Mouse (Mus musculus): ENCODE measurements around the gene Fcer1g.

The Fcer1g gene

DNA sequence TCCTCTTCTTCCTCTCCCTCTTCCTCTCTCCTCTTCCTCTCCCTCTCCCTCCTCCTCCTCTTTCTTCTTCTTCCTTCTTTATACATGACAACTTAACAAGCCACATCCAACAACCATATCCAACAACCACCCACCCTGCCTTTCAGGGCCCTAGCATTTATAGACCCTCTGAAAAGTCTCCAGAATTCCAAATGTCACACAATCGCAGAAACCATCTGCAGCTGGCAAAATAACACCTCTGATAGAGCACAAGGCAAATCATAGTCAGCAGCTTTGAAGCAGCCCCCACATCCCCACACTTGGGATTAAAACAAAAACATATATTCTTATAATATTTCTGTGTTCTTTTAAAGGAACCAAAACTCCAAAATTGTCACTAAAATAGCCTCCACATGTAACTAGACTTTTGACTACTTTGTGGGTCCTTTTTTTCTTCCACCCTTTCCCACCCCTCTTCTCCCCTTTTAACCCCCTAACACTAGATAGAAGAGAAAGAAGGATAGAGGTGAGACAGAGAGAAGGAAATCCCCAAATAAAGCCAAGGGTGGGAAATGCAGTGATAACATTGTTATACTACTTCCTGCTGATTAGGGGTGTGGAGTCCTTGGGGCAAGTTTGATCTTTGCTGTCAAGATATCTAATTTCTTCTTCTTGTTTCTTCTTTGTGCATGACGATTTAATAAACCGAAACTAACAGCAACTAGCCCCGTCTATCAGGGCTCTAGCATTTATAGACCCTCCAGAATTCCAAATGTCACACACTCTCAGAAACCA is 32.0 kb upstream of the Fcer1g start:
- no peak for DNase-seq (ENCODE audit: low read depth, low spot score)

DNA sequence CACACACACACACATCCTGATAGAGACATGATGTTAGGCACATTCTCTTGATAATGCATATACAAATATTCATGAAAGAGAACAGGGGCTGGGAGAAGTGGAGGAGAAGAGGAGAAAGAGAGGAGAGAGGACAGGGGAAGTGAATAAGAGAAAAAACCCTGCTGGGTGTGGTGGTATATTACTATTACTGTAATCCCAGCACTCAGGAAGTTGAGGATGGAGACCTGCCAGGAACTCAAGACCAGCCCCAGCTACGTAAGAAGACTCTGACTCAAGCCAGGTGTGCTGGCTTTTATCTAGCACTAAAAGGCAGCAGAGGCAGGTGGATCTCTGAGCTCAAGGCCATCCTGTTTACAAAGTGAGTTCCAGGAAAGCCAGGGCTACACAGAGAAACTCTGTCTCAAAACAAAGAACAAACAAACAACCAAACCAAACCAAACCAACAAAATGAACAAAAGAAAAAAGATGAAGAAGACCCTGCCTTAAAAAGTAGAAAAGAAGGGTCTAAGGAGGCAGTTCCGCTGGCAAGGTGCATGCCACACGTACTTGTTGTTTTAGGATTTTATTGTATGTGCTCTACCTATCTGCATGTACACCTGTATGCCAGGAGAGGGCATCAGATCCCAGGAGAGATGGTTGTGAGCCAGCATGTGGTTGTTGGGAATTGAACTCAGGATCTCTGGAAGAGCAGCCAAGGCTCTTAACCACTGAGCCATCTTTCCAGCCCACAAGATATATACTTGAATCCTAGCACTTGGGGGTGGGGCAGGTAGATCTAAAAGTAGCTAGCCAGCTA is 29.7 kb upstream of the Fcer1g start:
- DNase-seq (ENCODE audit: low read depth, low spot score): no peak

- no peak for DNase-seq (ENCODE audit: low read depth, low spot score)
Observed at GRCm38 (mm10) chr1:171263185-171263611, 29.0 kb upstream of the Fcer1g start.

- no peak for DNase-seq (ENCODE audit: low read depth, low spot score)
Observed at GRCm38 (mm10) chr1:171262594-171263130, 28.5 kb upstream of the Fcer1g start.

- no peak for DNase-seq (ENCODE audit: low read depth, low spot score)
Observed at GRCm38 (mm10) chr1:171260316-171260715, 26.2 kb upstream of the Fcer1g start.

GRCm38 (mm10) chr1:171258921-171259320 is 24.8 kb upstream of the Fcer1g start:
- DNase-seq (ENCODE audit: low read depth, low spot score): no peak

- no peak for DNase-seq (ENCODE audit: low read depth, low spot score)
Observed at GRCm38 (mm10) chr1:171257781-171258180, 23.6 kb upstream of the Fcer1g start.

DNA sequence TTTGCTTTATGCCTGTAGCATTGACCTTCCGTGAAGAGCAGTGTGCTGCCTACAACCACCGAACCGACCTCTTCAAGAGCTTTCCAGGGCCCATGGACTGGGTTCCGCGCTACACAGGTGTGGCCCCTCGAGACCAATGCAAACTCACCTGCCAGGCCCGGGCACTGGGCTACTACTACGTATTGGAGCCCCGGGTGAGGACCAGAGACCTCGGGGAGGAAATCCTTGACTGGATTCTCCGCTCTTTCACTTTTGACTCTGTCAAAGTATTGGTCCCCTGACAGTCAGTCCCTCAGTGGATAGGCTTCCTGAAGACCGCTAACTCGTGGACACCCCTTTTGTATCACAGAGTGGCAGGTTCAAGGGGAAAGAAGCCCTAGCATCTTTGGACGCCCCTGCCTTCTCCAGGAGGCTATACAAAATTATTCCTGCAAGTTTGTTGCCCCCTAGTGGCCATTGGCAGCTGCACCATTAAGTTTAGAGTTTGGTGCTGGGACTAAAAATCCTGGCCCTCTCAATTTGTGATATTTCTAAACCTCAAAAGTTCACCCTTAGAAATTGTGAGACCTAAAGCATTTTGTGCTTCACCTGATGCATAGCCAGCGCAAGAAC is 22.9 kb upstream of the Fcer1g start:
- peak; percentile 81 for DNase-seq (ENCODE audit: low read depth, low spot score)

- DNase-seq (ENCODE audit: low read depth, low spot score): no peak
Observed at GRCm38 (mm10) chr1:171256095-171256818, 22.1 kb upstream of the Fcer1g start.

- DNase-seq (ENCODE audit: low read depth, low spot score): no peak
Observed at GRCm38 (mm10) chr1:171252415-171252814, 18.2 kb upstream of the Fcer1g start.

DNA sequence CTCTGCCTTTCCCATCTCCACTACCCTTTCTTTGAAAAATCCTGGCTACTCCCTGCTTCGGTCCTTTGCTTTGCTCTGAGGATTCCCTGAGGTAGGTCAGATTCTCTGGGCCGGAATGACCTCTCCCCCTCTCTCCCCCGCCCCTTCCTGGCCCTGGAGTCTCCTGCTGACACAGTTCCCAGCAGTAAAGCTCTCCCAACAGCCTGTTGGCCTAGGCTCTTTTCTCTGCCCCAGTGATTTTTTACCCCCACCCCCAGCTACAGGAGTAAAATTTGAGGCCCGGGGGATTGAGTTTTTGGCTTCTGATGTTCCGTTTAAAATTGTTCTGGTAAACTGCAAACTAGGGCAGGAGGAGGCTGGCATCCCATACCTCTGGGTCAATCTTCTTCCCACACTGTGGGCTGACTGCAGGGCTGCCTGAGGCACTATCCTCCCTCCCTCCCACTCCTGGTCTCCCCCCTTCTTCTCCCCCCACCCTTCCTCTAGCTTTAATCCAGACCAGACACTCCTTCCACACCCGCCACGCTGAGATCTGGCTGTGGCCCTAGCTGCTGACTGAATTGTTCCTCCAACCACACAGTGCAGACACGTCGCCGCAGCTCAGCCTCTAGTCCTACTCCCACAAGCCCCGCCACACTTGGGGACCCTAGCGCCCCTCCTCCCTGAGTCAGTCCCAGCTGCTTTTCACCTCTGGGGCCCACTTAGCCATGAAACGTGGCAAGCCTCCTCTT is 17.6 kb upstream of the Fcer1g start:
- peak; percentile 34 for DNase-seq (ENCODE audit: low read depth, low spot score)

- DNase-seq (ENCODE audit: low read depth, low spot score): no peak
Observed at GRCm38 (mm10) chr1:171250680-171251593, 16.8 kb upstream of the Fcer1g start, which contains the start of gene Ndufs2. Gene Ndufs2 (minus strand): TSS chr1:171251388.

DNA sequence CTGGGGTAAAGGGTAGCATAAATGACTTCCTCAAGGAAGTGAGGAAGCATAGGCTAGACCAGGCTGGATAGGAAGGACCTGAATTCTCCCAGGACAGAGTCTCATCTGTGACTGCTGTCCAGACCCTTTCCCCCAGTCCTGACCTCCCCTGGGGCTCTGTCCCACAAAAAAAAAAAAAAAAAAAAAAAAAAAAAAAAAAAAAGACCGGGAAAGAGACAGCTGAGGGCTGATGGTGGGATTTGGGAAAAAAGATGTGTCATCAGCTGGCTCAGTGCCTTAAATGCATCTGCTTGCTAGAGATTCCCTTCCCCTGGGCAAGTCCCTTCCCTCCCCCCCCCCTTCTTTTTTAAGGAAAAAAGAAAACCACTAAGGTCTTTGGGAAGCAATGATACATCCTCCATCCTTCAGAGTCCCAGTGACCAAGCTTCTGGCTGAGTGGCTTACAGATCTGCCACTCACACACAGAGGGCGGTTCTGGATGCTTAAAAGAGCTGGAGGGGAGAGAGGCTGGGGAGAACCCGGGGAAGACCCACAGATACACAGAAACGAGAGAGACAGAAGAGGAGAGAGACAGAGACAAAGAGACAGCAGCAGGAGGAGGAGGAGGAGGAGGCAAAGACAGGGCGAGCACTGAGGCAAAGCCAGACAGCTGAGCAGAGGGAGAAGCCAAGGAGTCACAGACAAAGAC is 15.9 kb upstream of the Fcer1g start, which contains the start of gene Adamts4:
Adamts4 (plus strand) TSS at position 509 of the 688 bp plus-strand sequence.
- DNase-seq (ENCODE audit: low read depth, low spot score): peak; percentile 37

DNA sequence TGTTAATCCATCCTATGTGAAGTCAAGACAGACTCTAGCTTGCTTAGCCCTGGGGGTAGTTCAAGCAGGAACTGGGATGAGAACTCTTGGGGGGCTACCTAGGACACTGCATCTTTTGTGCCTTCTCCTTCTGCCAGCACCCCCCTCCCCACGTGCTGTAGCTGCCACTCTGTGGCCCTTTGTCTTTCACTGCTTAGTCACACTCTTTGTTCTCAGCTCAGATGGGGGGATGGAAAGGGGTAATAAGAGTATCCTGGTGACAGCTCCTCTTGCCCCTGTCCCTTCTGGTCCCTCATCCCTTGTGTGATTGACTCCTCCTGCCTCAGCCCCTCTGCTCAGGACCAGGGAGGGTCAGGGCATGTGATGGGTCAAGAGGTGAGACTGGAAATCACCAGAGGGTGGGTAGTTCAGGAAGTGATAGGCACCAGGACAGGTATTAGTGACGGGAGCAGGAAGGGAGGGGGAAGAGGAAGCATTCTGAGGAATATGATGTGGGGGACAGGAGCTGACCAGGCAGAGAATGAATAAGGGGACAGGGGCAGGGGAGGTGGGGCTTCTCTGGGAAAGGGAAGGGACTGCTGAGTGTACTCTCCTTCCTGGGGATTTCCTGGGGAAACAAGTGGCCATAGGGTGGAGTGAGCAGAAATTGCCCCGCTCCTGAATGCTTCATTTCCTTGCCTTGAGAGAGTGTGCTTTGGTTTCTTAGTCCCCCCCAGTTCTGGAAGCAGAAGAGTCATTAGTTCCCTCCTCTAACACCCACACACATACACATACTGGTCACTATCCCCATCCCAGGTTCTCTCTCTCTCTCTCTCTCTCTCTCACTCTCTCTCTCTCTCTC is 14.4 kb upstream of the Fcer1g start:
- DNase-seq (ENCODE audit: low read depth, low spot score): no peak

DNA sequence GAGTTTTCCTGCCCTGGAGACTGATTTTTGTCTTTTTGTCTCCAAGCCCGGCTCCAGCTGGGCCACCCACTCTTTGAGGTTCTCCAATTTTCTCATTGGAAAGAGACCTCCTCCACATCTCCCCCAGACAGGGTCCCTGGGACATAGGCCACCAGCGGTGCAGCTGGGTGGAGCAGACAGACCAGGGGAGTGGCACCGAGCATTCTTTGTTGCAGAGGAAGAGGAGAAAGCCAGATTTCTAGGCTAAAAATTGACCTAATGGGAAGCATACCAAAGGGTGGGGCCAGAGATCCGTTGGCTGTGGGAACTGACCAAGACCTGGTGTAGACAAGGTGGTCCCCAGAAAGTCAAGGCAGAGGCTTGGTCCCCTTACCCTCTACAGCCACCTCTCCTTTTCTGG is 13.8 kb upstream of the Fcer1g start:
- no peak for DNase-seq (ENCODE audit: low read depth, low spot score)

GRCm38 (mm10) chr1:171247453-171247841 is 13.3 kb upstream of the Fcer1g start:
- no peak for DNase-seq (ENCODE audit: low read depth, low spot score)

DNA sequence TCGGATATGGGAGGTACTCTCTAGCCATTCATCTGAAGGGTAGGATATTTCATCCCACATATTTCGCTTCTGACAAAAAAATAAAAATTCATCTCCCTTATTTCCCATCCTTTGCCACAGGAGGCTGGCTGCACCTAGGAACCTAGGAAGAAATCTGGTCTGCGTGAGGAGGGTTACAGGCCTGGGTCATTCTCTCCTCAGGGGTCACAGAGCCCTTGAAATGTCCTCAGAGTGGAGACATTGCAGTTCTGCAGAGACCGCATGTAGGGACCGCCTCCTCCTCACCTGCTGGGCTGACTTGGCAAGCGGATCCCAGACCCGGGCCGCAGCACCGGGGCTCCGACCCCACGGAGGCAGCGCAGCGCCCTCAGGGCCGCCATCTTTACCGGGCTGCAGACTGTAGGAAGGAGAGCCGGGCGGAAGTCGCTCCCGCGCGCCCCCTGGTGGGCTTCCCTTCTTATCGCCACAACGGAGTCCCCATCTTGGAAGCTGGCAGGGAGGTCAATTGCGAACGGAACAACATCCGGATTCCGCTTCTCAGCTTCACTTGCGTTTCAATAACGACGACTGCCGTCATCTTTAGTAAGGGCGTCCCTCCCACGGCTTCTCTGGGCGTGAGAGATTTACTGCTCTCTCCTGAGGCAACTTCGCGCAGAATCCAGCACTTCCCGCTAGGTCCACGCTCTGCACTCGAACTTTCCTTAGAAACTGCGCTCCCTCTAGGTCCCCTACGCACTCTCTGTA is 12.7 kb upstream of the Fcer1g start:
- peak; percentile 97 for DNase-seq (ENCODE audit: low read depth, low spot score)
